Mouse (Mus musculus) right cerebral cortex, postnatal 36 days (tissue): ENCODE data around the gene Lclat1.
"Not testable (repeated sequence)": the region's sequence is repeated elsewhere in the genome, so short reads cannot be mapped to it uniquely, and the experiment has no call there.

ENCODE experiments used
- DNase-seq, 2 experiments: peaks; one replicate each; pipeline ENCODE4 v3.0.0; 2022; ENCODE audit warnings: low spot score in 2 of 2, mixed read lengths in 1 of 2

The Lclat1 gene

GRCm38 (mm10) chr17:73271797-73272600 lies 164.2 kb downstream of the Lclat1 start:
- peak; percentile 78 to 89 for DNase-seq

- no peak for DNase-seq
Measured at GRCm38 (mm10) chr17:73273809-73274208, 166.0 kb downstream of the Lclat1 start.

- no peak for DNase-seq
Measured at GRCm38 (mm10) chr17:73275066-73275465, 167.3 kb downstream of the Lclat1 start.

- DNase-seq, result no peak
Measured at GRCm38 (mm10) chr17:73277770-73278169, 170.0 kb downstream of the Lclat1 start.

- not testable (repeated sequence) for DNase-seq
Measured at GRCm38 (mm10) chr17:73282702-73283101, 174.9 kb downstream of the Lclat1 start.

GRCm38 (mm10) chr17:73284301-73284700 lies 176.5 kb downstream of the Lclat1 start:
- no peak for DNase-seq
